Mouse (Mus musculus) macrophage (primary cell): Measurements from ENCODE around the gene Baiap2. TPM values are rescaled to one million over a fixed set of nuclear protein-coding genes. Genes with fewer than 3 reads are reported as not detected.

Source experiments
- H3K27ac ChIP-seq: fragments of 350-480 bp; formaldehyde crosslinking; 2 replicates; pipeline ENCODE4 v1.9.0; 2021
- H3K36me3 ChIP-seq: fragments of 350-480 bp; formaldehyde crosslinking; 2 replicates; pipeline ENCODE4 v1.9.0; 2021; ENCODE audit errors: inconsistent target
- H3K4me3 ChIP-seq: fragments of 350-480 bp; formaldehyde crosslinking; 2 replicates; pipeline ENCODE4 v1.9.0; 2021; ENCODE audit errors: inconsistent target
- H3K79me2 ChIP-seq: fragments of 350-480 bp; formaldehyde crosslinking; 2 replicates; pipeline ENCODE4 v1.9.0; 2021; ENCODE audit errors: inconsistent target
- WGBS: methylation state at CpG from one replicate; pipeline ENCODE4 v1.1.7; 2026; ENCODE audit warnings: inconsistent platforms; ENCODE audit not compliant: missing documents; 5-methylcytosine and 5-hydroxymethylcytosine counted together
- polyA plus RNA-seq: library from polyadenylated mRNA; stranded (reverse); fragments of 250-400 nt; gene quantifications from 3 replicates; pipeline ENCODE4 v1.2.4, GENCODE M21; 2018; ENCODE audit warnings: inconsistent platforms

Baiap2 gene
- polyA plus RNA-seq, 1 experiment from 2014 or later, result 20.6 TPM

GRCm38 (mm10) chr11:119965053-119965452, 22.5 kb downstream of the Baiap2 start:
- Histone ChIP-seq H3K36me3 (peaks cover 46% of the 10 kb centered on the region; the same call in 1 of the 2 replicates), H3K27ac (no peak overlapping the region), H3K79me2 (no peaks in the 10 kb centered on the region), H3K4me3 (no peak overlapping the region)
- WGBS, result 93% methylated on average over 9 of the region's 9 CpGs

GRCm38 (mm10) chr11:119966294-119966693, 23.7 kb downstream of the Baiap2 start:
- H3K27ac ChIP-seq, result no peak overlapping the region
- peaks cover 42% of the 10 kb centered on the region; the same call in 1 of the 2 replicates for H3K36me3 ChIP-seq
- H3K79me2 ChIP-seq, result no peaks in the 10 kb centered on the region
- H3K4me3 ChIP-seq, result no peak overlapping the region
- WGBS, result 88% methylated on average over 6 of the region's 6 CpGs

GRCm38 (mm10) chr11:119967401-119967800, 24.8 kb downstream of the Baiap2 start:
- WGBS, result 99% methylated on average over 8 of the region's 8 CpGs
- Histone ChIP-seq H3K4me3 (no peak overlapping the region), H3K27ac (no peak overlapping the region), H3K36me3 (peaks cover 40% of the 10 kb centered on the region; the same call in 1 of the 2 replicates), H3K79me2 (no peaks in the 10 kb centered on the region)

- Histone ChIP-seq H3K27ac (no peak overlapping the region), H3K79me2 (no peaks in the 10 kb centered on the region), H3K4me3 (no peak overlapping the region), H3K36me3 (peaks cover 40% of the 10 kb centered on the region; the same call in 1 of the 2 replicates)
- WGBS, result 84% methylated on average over 2 of the region's 2 CpGs
These were observed 25.3 kb downstream of the Baiap2 start for GRCm38 (mm10) chr11:119967892-119968291.

- H3K36me3 ChIP-seq, result peaks cover 35% of the 10 kb centered on the region; the same call in 1 of the 2 replicates
- 96% methylated on average over 12 of the region's 12 CpGs for WGBS
These were observed 27.7 kb downstream of the Baiap2 start for GRCm38 (mm10) chr11:119970021-119970851.

GRCm38 (mm10) chr11:119973789-119974188, 31.2 kb downstream of the Baiap2 start:
- 94% methylated on average over 4 of the region's 4 CpGs for WGBS
- Histone ChIP-seq H3K27ac (no peak overlapping the region), H3K79me2 (no peaks in the 10 kb centered on the region), H3K4me3 (no peak overlapping the region), H3K36me3 (peaks cover 20% of the 10 kb centered on the region; the same call in 1 of the 2 replicates)

More at GRCm38 (mm10) chr11:119970021-119970851, 27.7 kb downstream of the Baiap2 start:
- H3K79me2 ChIP-seq, result no peaks in the 10 kb centered on the region
- no peak overlapping the region for H3K4me3 ChIP-seq
- H3K27ac ChIP-seq, result no peak overlapping the region

- Histone ChIP-seq H3K36me3 (peaks cover 9% of the 10 kb centered on the region; the same call in 1 of the 2 replicates), H3K27ac (peak overlapping the region; percentile 37), H3K4me3 (no peak overlapping the region), H3K79me2 (no peaks in the 10 kb centered on the region)
- 71% methylated on average over 8 of the region's 8 CpGs for WGBS
These were observed 33.4 kb downstream of the Baiap2 start for GRCm38 (mm10) chr11:119975739-119976501.

- peaks cover 28% of the 10 kb centered on the region for H3K36me3 ChIP-seq
- H3K4me3 ChIP-seq, result no peak overlapping the region
- WGBS, result 96% methylated on average over 4 of the region's 4 CpGs
- H3K79me2 ChIP-seq, result no peaks in the 10 kb centered on the region
- H3K27ac ChIP-seq, result no peak overlapping the region
These were observed 36.1 kb downstream of the Baiap2 start for GRCm38 (mm10) chr11:119978701-119979100.

- Histone ChIP-seq H3K36me3 (peaks cover 32% of the 10 kb centered on the region), H3K79me2 (no peaks in the 10 kb centered on the region), H3K27ac (no peak overlapping the region), H3K4me3 (no peak overlapping the region)
- WGBS, result 90% methylated on average over 10 of the region's 10 CpGs
These were observed 37.2 kb downstream of the Baiap2 start for GRCm38 (mm10) chr11:119979596-119980385.

GRCm38 (mm10) chr11:119981769-119982168, 39.2 kb downstream of the Baiap2 start:
- Histone ChIP-seq H3K27ac (no peak overlapping the region), H3K4me3 (no peak overlapping the region), H3K79me2 (no peaks in the 10 kb centered on the region), H3K36me3 (peaks cover 32% of the 10 kb centered on the region)
- 86% methylated on average over 3 of the region's 3 CpGs for WGBS

GRCm38 (mm10) chr11:119982236-119982635, 39.7 kb downstream of the Baiap2 start:
- H3K79me2 ChIP-seq, result no peaks in the 10 kb centered on the region
- peaks cover 32% of the 10 kb centered on the region for H3K36me3 ChIP-seq
- 98% methylated on average over 3 of the region's 3 CpGs for WGBS
- no peak overlapping the region for H3K27ac ChIP-seq
- H3K4me3 ChIP-seq, result no peak overlapping the region

GRCm38 (mm10) chr11:119983151-119983550, 40.6 kb downstream of the Baiap2 start:
- no peaks in the 10 kb centered on the region for H3K79me2 ChIP-seq
- H3K4me3 ChIP-seq, result no peak overlapping the region
- H3K36me3 ChIP-seq, result peaks cover 32% of the 10 kb centered on the region
- WGBS, result 95% methylated on average over 2 of the region's 2 CpGs
- no peak overlapping the region for H3K27ac ChIP-seq

GRCm38 (mm10) chr11:119986751-119987425, 44.3 kb downstream of the Baiap2 start:
- Histone ChIP-seq H3K4me3 (no peak overlapping the region), H3K79me2 (no peaks in the 10 kb centered on the region), H3K27ac (no peak overlapping the region), H3K36me3 (peaks cover 18% of the 10 kb centered on the region)
- 37% methylated on average over 7 of the region's 9 CpGs for WGBS

- H3K36me3 ChIP-seq, result peaks cover 9% of the 10 kb centered on the region; the same call in 1 of the 2 replicates
- no peak overlapping the region for H3K27ac ChIP-seq
- no peak overlapping the region for H3K4me3 ChIP-seq
- H3K79me2 ChIP-seq, result no peaks in the 10 kb centered on the region
- 52% methylated on average over 7 of the region's 7 CpGs for WGBS
These were observed 45.3 kb downstream of the Baiap2 start for GRCm38 (mm10) chr11:119987876-119988275.
